Mouse (Mus musculus) ovary, postnatal 14 days (tissue): ENCODE measurements around the gene Hbb-bs.
"Not testable (repeated sequence)": the region's sequence is repeated elsewhere in the genome, so short reads cannot be mapped to it uniquely, and the experiment has no call there.

Experiments used
- DNase-seq: peaks from one replicate; pipeline ENCODE4 v3.0.0; 2022; ENCODE audit warnings: low spot score

Hbb-bs gene

GRCm38 (mm10) chr7:103827808-103828207 is at the start of gene Hbb-bs:
Gene Hbb-bs, minus strand, starts transcription at chr7:103828096.
- no peak for DNase-seq

GRCm38 (mm10) chr7:103877093-103877492 is 49.2 kb upstream of the Hbb-bs start:
- DNase-seq = no peak

GRCm38 (mm10) chr7:103874451-103874850 is 46.6 kb upstream of the Hbb-bs start:
- no peak for DNase-seq

GRCm38 (mm10) chr7:103873064-103873463 is 45.2 kb upstream of the Hbb-bs start:
- DNase-seq = no peak

- DNase-seq = no peak
These were observed 42.8 kb upstream of the Hbb-bs start for GRCm38 (mm10) chr7:103870667-103871066.

GRCm38 (mm10) chr7:103865716-103866115 is 37.8 kb upstream of the Hbb-bs start:
- DNase-seq = no peak

GRCm38 (mm10) chr7:103861531-103861930 is 33.6 kb upstream of the Hbb-bs start:
- no peak for DNase-seq

GRCm38 (mm10) chr7:103860855-103861254 is 33.0 kb upstream of the Hbb-bs start:
- DNase-seq = no peak

GRCm38 (mm10) chr7:103859076-103859475 is 31.2 kb upstream of the Hbb-bs start:
- no peak for DNase-seq

- DNase-seq = no peak
These were observed 26.8 kb upstream of the Hbb-bs start for GRCm38 (mm10) chr7:103854669-103855068.

GRCm38 (mm10) chr7:103853090-103853489 is 25.2 kb upstream of the Hbb-bs start, which contains the start of gene Hbb-y:
Gene Hbb-y, minus strand, starts transcription at chr7:103853216.
- DNase-seq = no peak

- no peak for DNase-seq
These were observed 16.8 kb upstream of the Hbb-bs start for GRCm38 (mm10) chr7:103844525-103845325.

- DNase-seq = no peak
These were observed 15.1 kb upstream of the Hbb-bs start, which contains the start of gene Hbb-bh1 for GRCm38 (mm10) chr7:103843034-103843433. Gene Hbb-bh1, minus strand, starts transcription at chr7:103843164.

GRCm38 (mm10) chr7:103840268-103840667 is 12.4 kb upstream of the Hbb-bs start, which contains the start of gene Hbb-bh2:
Gene Hbb-bh2, minus strand, starts transcription at chr7:103840520.
- no peak for DNase-seq

GRCm38 (mm10) chr7:103827139-103827538 is 757 bp downstream of the Hbb-bs start:
- DNase-seq = not testable (repeated sequence)

- DNase-seq = no peak
These were observed 1.5 kb downstream of the Hbb-bs start for GRCm38 (mm10) chr7:103826255-103826887.

- no peak for DNase-seq
These were observed 2.2 kb downstream of the Hbb-bs start for GRCm38 (mm10) chr7:103825536-103826254.

GRCm38 (mm10) chr7:103824597-103824996 is 3.3 kb downstream of the Hbb-bs start:
- no peak for DNase-seq

- not testable (repeated sequence) for DNase-seq
These were observed 12.8 kb downstream of the Hbb-bs start for GRCm38 (mm10) chr7:103815085-103815484.

GRCm38 (mm10) chr7:103813766-103814165 is 14.1 kb downstream of the Hbb-bs start, which contains the start of gene Hbb-bt:
Gene Hbb-bt, minus strand, starts transcription at chr7:103813996.
- no peak for DNase-seq

GRCm38 (mm10) chr7:103813152-103813551 is 14.7 kb downstream of the Hbb-bs start:
- DNase-seq = not testable (repeated sequence)

- no peak for DNase-seq
These were observed 15.7 kb downstream of the Hbb-bs start for GRCm38 (mm10) chr7:103812174-103812573.
